Mouse (Mus musculus) testis, adult 2 months (tissue): ENCODE data around the gene Msl1.

ENCODE experiments used
- CTCF ChIP-seq: fragments of 200-500 bp; IDR thresholded peaks from 2 replicates; pipeline ENCODE4 v1.5.1; 2012; ENCODE audit warnings: low read depth, mild to moderate bottlenecking, inconsistent platforms, low read length, moderate library complexity; ENCODE audit not compliant: control insufficient read depth, insufficient read depth, insufficient replicate concordance
- POLR2A ChIP-seq: fragments of 200-500 bp; IDR thresholded peaks from 2 replicates; pipeline ENCODE4 v1.6.1; 2012; ENCODE audit warnings: low read depth, mild to moderate bottlenecking, inconsistent platforms, low read length, moderate library complexity; ENCODE audit not compliant: control insufficient read depth

- TF ChIP-seq POLR2A: no peak
- no peak for TF ChIP-seq CTCF
These were observed 43.2 kb downstream of the Msl1 start for GRCm38 (mm10) chr11:98838512-98838911.
